Mouse (Mus musculus): ENCODE data around the gene Heatr5b.

The Heatr5b gene

GRCm38 (mm10) chr17:78766084-78766483 is 69.1 kb downstream of the Heatr5b start:
- DNase-seq: no peak

DNA sequence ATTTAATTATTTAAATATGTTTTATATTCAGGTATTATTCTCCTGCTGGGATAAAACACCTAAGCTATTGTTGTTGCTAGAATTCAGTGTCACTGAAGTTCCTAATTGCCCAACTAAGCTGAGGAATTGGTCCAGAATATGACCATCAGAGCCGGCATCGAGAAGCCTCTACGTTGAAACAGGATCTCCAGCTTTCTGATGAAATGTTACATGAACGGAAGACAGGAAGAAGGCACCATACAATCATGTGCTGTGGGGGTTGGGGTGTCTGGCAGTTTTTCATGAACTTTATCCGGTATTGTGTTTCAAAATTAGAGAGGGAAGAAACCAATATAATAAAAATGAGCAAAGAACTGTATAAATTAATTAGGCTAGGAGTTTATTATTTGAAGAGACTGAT is 71.9 kb downstream of the Heatr5b start:
- DNase-seq: no peak

- DNase-seq: no peak
These were observed 82.1 kb downstream of the Heatr5b start for GRCm38 (mm10) chr17:78752938-78753655.

GRCm38 (mm10) chr17:78752064-78752463 is 83.1 kb downstream of the Heatr5b start:
- no peak for DNase-seq

- no peak for DNase-seq
These were observed 86.7 kb downstream of the Heatr5b start for GRCm38 (mm10) chr17:78748440-78748839.

GRCm38 (mm10) chr17:78738416-78738815 is 96.7 kb downstream of the Heatr5b start:
- DNase-seq: no peak

GRCm38 (mm10) chr17:78737771-78738170 is 97.4 kb downstream of the Heatr5b start:
- DNase-seq: no peak

DNA sequence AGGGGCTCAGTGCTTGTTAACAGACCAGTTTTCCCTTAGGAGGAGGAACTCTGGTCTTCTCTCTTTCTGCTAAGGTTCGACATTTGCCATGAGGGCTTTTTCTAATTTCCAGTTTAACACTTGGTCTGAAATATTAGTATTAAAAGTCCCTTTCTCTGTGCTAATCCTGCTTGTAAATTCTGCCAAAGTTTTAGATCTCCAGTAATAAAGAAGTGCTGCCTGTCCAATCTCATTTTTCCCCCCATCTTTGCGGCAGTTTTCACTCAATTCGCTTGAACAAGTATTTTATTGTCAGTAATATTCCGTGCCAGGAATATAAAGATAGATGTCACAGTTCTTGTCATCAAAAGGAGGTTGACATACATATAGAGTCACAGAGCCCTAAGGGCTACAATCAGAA is 98.1 kb downstream of the Heatr5b start, which contains the start of gene Strn:
Gene Strn, minus strand, starts transcription at position 101 of the 400 bp plus-strand sequence.
- no peak for DNase-seq

DNA sequence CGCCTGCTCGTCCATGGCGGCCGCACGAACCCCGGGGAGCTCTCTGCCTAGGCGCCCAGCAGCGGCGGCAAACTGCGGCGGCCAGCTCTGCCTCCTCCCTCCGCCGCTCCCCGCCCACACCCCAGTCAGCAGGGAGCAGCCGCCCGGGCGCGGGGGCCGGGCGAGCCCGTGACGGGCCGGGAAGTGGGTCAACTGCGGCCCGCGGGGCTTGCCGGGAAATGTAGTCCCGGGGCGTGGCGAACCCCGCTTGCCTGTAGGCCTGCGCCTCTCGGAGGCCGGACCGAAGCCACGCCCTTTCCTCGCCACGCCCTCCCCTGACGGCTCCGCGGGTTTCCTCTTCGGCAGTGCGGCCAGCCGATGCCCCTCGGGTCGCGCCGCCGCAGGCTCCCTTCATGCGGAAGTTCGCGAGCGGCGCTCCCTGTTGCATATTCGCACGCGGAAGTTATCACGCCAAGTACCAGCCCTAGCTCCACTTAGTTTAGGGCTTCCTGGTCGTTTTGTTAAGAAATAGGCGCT is 98.6 kb downstream of the Heatr5b start:
- peak; percentile 98 to 99 for DNase-seq

DNA sequence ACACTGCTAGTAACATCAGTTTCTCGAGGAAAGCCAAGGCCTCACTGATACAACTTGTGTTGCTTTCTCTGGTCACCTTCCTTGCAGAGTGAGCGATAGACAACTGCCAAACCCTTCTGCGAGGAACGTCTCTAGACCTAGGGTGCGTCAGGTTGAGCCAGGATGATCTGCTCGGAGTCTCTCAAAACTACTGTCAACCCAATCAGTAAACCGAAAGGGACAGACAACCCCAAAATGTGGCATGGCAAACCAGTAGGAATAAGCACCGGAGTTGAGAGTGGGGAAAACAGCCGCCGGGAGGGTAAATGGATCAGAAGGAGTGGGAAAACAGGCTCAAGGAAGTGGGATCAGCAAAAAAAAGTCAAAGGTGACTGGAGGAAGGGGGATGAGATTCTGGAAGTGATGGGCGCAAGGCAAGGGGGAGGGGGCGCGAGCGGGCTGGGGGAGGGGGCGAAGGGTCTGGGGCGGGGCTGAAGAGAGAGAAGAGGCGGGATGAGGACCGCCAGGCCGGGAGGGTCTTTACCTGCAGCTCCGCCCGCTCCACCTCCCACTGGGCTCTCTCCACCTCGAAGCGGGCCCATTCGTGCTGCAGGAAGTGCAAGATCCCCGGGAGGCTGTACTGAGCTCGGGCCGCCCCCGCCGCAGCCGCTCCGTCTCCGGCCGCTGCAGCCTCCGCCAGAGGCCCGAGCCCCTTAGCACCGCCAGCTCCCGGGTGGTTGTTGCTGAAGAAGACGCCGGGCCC is 99.3 kb downstream of the Heatr5b start:
- DNase-seq: peak; percentile 79 to 83

DNA sequence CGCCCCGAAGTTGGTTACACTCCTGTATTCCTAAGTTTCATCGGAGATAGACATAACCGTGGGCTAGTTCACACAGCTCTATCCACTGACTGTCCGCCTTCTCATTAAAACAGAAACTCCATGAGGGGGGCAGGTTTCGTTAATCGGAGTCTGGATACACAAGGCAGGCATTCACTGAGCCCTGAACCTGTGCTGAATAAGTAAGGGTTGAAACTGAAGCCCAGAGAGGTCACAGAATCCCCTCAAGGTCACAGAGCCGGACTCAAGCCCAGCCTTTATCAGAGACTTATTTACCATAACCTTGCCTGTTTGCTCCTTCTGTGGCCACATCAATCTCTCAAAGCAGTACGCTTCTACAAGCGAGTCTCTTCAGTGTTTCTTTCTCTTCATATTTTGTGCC is 100.4 kb downstream of the Heatr5b start:
- DNase-seq: no peak

- peak; percentile 29 to 41 for DNase-seq
These were observed 103.1 kb downstream of the Heatr5b start for GRCm38 (mm10) chr17:78732056-78732455.

DNA sequence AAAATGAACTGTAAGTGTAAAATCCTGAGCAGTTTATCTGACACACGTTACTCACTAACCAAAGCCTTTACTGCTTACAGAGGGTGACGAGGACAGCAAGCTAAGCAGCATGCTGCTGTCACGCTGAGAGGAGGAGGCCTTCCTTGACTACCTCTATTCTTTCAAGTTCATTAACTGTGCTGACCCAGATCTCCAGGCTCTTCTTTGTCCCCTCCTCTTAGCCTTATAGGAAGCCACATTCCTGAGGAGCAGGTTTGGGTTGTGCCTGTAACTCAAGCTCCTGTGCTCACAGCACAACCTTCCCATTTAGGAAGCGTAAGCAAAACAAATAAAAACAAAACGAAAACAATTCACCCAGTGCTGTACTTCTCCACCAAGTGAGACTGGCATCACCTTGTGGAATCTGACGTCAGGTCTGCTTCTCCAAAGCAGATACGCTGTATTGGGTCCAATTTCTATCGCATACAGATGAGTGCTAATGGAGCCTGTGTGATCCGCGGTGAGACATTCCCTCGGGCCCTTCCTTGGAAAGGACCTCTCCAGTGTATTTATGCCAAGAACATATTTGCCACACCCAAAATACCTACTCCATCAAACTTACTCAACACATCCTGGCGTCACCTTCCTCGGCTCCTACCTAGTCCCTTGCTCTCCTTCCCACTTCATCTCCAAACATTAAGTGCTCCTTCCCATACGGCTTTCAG is 108.3 kb downstream of the Heatr5b start:
- DNase-seq: no peak

DNA sequence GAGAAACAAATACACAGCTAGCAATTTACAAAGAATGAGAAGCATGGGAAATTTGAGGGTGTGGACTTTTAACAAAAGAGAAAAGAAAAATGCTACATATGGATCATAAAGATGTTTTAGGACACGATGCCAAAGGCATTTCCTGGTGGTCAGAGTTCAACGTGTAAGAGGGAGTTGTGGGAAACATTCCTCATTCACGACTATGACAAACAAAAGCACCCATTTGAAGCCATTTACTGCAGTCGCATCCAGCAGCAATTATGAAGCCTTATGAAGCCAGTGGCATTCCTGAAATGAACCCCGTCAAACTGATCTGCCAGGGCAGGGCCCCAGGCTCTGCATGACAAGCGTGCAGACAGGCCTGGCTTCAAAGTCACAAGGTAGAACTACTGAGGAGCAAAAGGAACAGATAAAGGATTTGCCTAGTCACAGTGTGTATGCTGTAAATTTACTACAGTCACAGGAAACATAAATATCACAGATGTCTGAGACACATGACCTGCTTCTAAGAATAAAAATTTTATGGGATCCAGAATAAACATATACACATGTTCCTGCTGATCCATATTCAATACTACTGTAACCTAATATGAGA is 110.6 kb downstream of the Heatr5b start:
- DNase-seq: no peak

- DNase-seq: no peak
These were observed 113.5 kb downstream of the Heatr5b start for GRCm38 (mm10) chr17:78721690-78722089.

DNA sequence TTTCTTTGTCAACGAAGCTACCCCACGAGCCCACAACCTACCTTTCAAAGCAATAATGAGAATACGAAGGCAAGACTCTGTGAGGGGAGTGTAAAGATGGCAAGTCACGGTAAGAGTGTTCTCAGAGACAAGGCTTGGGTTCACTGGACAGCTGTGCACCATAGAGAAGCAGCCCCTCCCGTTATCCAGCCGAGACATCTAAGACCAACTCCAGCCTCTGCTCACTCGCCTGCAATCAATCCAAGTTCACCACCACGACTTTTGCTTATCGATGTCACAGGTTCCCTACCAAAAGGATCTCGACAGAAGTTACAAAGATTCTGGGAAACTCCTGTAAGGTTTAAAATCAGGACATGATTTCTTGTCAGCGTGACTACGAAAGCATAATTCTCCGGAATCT is 116.1 kb downstream of the Heatr5b start:
- DNase-seq: no peak

DNA sequence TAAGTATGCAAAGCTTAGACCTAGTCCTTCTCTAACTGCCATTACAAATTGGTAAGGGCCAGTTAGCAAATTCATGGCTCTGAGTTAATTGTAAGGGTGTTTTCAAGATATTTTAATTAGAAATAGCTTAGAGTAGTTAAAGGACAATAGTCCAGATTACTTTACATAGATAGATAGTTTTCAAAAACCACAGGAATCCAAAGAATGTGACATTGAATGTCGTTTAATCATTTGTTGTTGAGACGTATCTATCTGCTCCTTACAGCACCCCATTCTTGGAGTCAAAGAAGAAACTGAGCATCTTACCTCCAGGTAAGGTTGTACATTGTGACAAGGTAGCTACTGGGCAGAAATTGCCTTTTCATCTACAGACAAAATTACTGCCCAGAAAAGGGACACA is 124.9 kb downstream of the Heatr5b start:
- no peak for DNase-seq

DNA sequence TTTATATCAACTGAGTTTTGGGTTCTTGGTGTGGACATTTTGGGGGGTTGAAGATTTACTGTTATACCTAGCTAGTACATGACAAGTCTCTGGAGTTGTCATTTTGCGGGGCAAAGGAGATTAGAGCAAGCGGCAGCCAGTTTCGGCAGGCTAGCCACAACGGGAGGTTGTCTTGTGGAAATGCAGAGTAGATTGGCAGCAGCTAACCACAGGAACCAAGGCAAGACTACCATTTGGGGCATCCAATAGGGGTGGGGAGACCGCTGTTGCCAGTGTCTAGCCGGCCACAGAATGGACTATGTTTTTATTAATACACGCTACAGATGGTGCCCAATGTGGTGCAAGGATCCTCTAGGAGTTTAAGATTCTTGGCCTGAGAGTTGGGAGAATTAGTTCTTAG is 126.7 kb downstream of the Heatr5b start:
- DNase-seq: peak; percentile 8 to 14

DNA sequence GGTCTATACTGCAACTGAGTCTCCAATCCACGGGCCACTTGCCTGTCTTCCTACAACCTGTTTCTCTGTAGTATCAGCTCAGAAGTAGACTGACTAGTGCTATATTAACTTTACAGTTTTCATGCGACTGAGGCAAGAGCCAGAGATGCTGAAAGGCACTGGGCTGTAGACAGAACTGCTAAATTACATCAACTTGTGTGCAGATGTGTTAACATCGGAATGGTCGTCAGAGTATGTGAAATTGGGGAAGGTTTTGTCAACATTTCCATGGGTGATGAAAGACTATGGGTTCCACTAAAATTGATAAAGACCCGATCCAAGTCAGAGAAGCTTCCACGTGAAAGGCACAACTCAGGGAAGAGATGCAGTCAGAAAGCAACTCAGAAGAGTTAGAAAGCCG is 132.2 kb downstream of the Heatr5b start:
- no peak for DNase-seq

All from cerebellum, postnatal 10 days (tissue).